Mouse (Mus musculus) urinary bladder, postnatal 25 days (tissue): ENCODE measurements around the gene Atad2b.
"Not testable (repeated sequence)": the region's sequence is repeated elsewhere in the genome, so short reads cannot be mapped to it uniquely, and the experiment has no call there.

Experiments used
- DNase-seq: peaks from one replicate; pipeline ENCODE4 v3.0.0; 2022; ENCODE audit warnings: low spot score

Gene Atad2b

DNA sequence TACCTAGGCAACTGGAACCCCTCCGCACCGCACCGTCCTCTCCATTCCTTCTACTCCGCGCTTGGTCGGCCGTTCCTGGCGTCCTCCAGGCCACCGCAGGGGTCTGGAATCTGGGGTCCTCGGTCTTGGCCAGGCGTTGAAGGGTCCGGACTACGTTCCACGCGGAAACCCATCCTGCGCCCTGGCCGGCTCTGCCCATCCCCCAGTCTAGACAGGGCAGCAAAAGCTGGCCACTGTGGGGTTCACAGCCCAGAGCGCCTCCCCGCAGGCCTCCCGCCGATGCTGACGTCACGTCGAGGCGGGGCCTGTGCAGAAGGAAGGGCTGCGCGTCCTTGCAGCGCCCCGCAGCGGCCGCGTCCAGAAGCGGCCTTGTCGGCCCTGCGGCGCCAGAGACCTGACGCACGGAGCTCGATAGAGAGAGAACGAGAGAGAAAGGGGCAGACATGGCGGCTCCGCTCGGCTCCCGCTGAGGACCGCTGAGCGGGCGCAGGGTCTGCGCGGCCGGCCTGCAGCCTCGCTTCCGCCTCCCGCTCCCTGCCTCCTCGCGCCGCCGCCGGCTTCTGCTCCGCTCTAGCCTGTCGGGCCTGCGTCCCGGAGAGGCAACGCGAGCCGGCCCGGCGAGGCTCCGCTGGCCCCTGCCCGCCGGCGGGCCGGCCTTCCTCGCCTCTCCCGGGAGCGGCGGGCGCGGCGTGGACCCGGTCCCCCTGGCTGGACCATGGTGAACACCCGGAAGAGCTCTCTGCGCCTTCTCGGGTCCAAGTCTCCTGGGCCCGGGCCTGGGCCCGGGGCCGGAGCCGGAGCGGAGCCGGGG is at the start of gene Atad2b:
Gene Atad2b, plus strand, starts transcription at position 360 of the 811 bp plus-strand sequence.
- DNase-seq: peak; percentile 98

GRCm38 (mm10) chr12:4868924-4869323 is 48.2 kb upstream of the Atad2b start:
- DNase-seq: no peak

- DNase-seq: no peak
These were observed 45.9 kb upstream of the Atad2b start for GRCm38 (mm10) chr12:4871260-4871659.

DNA sequence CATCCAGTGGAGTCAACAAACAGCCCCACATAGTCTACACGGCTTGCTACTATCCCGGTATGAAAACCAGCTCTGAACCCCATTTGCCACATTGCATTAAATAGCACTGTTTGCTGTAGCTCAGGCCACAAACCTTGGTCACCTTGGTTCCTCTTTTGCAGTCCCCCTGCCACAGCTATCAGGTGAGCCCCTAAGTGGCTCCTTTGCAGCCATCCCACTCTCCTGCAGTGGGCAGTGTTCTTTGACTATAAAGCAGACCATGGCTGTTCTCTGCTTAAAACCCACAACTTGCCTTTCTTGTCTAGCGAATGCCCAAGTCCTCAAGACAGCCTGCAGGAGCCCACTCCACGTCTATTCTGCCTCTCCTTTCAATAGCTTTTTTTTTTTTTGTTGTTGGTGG is 44.9 kb upstream of the Atad2b start:
- DNase-seq: no peak

DNA sequence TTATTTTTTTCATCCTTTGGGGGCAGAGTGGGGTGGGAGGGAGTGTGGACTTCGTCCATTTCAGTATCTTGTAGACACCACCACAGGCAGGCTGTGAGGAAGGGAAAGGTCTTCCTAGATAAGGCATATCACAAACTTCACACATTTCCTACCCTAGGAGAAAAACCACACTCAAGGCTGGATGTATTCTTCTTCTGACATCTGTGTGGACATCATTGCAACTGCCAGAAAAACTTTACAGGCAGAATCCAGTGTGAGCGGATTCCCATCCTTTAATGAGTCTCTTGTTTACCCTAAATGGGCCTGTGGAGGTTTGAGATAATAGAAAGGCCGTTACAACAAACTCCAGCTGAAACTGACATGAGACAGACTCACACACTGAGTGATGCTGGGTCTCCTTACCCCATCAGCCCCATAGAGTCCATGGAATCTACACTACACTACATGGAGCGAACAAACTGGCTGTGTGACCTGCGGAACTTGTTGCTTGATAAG is 44.1 kb upstream of the Atad2b start:
- no peak for DNase-seq

DNA sequence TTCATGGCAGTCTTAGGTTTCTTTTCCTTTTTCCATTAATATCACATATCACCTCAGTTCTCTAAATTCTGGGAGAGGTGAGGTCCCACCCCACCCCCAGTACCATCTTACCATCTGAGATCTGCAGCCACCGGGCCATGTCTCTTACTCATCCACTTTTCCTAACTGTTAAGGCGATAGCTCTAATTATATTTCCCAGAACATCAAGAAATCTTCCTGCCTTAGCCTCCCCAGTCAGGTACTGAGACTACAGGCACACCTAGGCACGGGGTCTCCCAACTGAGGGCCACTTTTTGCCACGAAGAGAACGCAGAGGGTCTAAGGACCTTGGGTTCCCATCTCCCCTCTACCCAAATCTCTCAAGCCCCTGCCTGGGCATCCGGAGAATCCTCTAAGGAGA is 43.6 kb upstream of the Atad2b start:
- DNase-seq: no peak

DNA sequence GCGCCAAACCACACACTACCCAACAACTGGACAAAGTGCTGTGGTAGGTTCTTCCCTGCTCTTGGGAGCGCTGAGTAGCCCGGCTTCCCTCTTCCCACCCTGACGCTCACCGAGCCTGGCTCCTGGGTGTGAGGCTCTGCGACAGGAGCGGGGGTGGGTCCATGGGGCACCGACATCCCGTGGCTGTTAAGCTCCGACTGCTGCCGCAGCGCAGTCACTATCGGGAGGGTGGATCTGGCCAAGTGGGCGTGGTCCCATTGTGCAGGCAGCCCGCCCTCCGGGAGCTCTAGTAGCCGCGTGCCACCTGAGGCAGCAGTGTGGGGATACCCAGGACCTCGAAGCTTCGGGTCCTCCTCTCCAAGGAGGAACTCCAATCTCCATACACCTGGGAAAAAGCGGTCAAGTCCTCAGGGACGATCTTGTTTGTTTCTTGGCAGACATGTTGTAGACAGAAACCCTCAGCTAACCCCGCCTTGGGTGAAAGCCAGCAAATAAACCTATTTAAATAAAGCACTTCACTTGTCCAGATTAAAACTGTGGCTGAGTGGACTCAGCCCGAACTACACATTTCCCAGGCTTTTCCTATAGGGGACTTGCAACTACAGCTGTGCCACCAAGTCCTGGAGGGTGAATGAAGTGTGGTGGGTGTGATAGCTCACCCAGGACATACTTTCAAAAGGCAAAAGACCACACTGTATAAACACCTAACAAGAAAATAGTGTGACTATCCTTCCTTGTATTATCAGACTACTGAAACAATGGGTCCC is 42.8 kb upstream of the Atad2b start, which contains the start of gene Mfsd2b:
Gene Mfsd2b, minus strand, starts transcription at position 199 of the 767 bp plus-strand sequence.
- DNase-seq: peak; percentile 58

- no peak for DNase-seq
These were observed 41.5 kb upstream of the Atad2b start for GRCm38 (mm10) chr12:4875623-4876022.

GRCm38 (mm10) chr12:4878296-4878783 is 38.8 kb upstream of the Atad2b start:
- no peak for DNase-seq

GRCm38 (mm10) chr12:4879048-4879447 is 38.1 kb upstream of the Atad2b start:
- DNase-seq: no peak

GRCm38 (mm10) chr12:4882086-4882485 is 35.1 kb upstream of the Atad2b start:
- no peak for DNase-seq

- no peak for DNase-seq
These were observed 32.1 kb upstream of the Atad2b start for GRCm38 (mm10) chr12:4885062-4885461.

DNA sequence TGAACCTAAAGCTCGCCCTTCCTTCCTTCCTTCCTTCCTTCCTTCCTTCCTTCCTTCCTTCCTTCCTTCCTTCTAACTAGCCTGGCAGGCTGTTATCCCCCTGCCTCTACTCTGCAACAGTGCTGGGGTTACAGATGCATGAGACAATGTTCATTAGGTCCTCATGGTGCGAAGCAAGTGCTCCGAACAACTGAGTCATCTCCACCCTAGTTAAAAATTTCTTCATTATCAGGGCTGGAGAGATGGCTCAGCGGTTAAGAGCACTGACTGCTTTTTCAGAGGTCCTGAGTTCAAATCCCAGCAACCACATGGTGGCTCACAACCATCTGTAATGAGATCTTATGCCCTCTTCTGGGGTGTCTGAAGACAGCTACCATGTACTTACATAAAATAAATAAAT is 30.6 kb upstream of the Atad2b start:
- DNase-seq: not testable (repeated sequence)

- DNase-seq: no peak
These were observed 28.4 kb upstream of the Atad2b start for GRCm38 (mm10) chr12:4888739-4889138.

GRCm38 (mm10) chr12:4889251-4889650 is 27.9 kb upstream of the Atad2b start:
- no peak for DNase-seq

GRCm38 (mm10) chr12:4889891-4890290 is 27.3 kb upstream of the Atad2b start:
- DNase-seq: no peak

GRCm38 (mm10) chr12:4898024-4898423 is 19.1 kb upstream of the Atad2b start:
- DNase-seq: no peak

DNA sequence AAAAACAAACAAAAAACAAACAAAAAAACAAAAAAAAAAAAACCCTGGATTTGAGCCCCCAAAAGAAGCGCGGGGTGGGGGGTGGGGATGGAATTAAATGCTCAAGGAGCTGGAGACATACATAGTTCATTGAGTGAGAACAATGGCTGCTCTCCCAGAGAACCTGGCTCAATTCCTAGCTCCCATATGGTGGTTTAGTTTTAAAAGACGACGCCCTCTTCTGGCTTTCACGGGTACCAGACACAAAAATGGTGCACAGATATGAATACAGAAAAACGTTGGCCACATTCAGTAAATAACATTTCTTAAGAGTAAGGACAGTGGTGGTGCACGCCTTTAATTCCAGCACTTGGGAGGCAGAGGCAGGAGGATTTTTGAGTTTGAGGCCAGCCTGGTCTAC is 11.2 kb upstream of the Atad2b start:
- no peak for DNase-seq

DNA sequence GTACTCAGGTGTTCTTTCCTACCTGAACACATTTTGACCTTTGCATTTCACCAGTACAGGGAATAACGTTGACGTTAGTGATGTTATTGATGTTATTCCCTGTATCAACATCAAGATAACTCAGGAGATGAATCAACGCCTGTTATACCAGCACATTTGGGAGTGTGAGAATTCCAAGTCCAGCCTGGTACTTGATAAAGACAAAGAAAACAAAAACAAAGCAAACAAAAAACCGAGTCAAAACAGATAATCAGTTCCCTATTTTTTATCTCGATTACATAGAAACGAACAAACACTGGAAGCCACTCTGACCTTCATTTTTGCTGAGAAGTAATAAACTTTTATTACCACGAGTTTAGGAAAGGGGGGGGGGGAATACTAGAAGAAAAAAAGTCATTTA is 10.7 kb upstream of the Atad2b start:
- no peak for DNase-seq

DNA sequence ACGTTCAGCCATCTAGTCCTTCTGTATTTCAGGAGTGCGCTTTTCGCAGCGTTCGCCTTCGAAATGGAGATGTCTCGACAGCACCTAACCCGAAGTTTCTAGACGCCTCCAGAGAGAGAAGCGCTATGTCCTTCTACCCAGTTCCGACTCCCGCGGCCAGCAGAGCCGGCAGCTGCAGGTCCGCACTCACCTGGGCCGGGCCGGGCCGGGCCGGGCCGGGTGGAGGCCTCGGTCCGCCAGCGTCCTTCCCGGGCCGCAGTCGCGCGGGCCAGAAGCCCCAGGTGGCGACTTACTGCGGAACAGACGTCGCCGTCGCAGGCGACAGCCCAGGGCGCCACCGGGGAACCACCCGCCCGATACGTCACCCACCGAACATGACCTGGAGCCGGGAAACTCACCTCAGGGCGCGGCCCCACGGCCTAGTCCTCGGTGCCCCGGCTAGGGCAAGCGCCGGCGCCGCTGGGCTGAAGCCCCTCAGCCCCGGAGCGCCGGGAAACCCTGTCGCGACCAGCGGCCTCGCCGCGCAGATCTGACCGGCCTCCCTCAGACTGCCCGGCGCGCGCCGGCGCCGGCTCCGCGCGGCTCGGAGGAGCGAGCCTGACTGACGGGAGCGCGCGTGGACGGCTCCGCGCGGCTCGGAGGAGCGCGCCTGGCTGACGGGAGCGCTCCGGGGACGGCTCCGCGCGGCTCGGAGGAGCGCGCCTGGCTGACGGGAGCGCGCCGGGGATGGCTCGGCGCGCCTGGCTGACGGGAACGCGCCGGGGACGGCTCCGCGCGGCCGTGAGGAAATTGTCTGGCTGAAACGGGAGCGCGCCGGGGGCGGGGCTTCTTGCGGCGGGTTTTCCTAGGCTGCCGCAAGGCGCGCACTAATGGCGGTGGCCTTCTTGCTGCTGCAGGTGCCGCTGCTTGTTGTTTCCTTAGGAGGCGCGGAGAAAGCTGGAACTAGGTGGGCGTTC is 9.9 kb upstream of the Atad2b start, which contains the start of gene Ubxn2a:
Gene Ubxn2a, minus strand, starts transcription at position 755 of the 956 bp plus-strand sequence.
- DNase-seq: peak; percentile 97

- no peak for DNase-seq
These were observed 8.8 kb upstream of the Atad2b start for GRCm38 (mm10) chr12:4908391-4908790.

GRCm38 (mm10) chr12:4910496-4910895 is 6.7 kb upstream of the Atad2b start:
- DNase-seq: not testable (repeated sequence)
